Mouse (Mus musculus) E14TG2a.4 (cell line): Measurements from ENCODE around the gene Kcna5.

Experiments
- CTCF ChIP-seq: conservative IDR thresholded peaks from 2 replicates; pipeline ENCODE4 v1.5.1; 2014; ENCODE audit warnings: low read length
- NANOG ChIP-seq: IDR thresholded peaks from 2 replicates; pipeline ENCODE4 v1.6.1; 2014; ENCODE audit warnings: borderline replicate concordance, low read length, mixed read lengths
- POU5F1 ChIP-seq: IDR thresholded peaks from 2 replicates; pipeline ENCODE4 v1.6.1; 2014; ENCODE audit warnings: low read length, borderline replicate concordance

- TF ChIP-seq CTCF (peak; percentile 42), POU5F1 (no peak), NANOG (no peak)
Observed at GRCm38 (mm10) chr6:126503920-126504319, 31.3 kb downstream of the Kcna5 start.
